Mouse (Mus musculus) embryonic stem cell, embryonic (primary cell): ENCODE data around the gene Jagn1.

ENCODE experiments used
- CTCF ChIA-PET, 4 experiments: fragments of 300-600 bp in 2 of 4; fragments of 350-600 bp in 2 of 4; sonication (Branson Sonifier 250); formaldehyde crosslinking; loops; one replicate each; lab custom pipeline; 2022; ENCODE audit warnings: inconsistent platforms in 2 of 4; lab: Charles Lee
- POLR2A ChIA-PET, 4 experiments: fragments of 300-600 bp in 2 of 4; fragments of 350-600 bp in 2 of 4; sonication (Branson Sonifier 250); formaldehyde crosslinking; loops; one replicate each; lab custom pipeline; 2022; ENCODE audit warnings: antibody characterized with exemption in 4 of 4, inconsistent platforms in 1 of 4; lab: Charles Lee

Gene Jagn1

GRCm38 (mm10) chr6:113424187-113424586 is 18.2 kb upstream of the Jagn1 start:
- POLR2A ChIA-PET = interaction anchor here in 2 of 4 experiments (0.9 to 1.6 kb wide), 7 partner anchors 14 to 57 kb away, joined by 3 to 4 read pairs (median 3); partner anchors contain the start of genes Jagn1 (in 1 of the 2) and Ttll3 (in 1 of the 2)
- CTCF ChIA-PET = interaction anchor here in 3 of 4 experiments (0.5 to 1.4 kb wide), 15 partner anchors 9 to 386 kb away, joined by 3 to 12 read pairs (median 4); partner anchors contain the start of genes Cidec (in 1 of the 3), Prrt3 (in 1 of the 3) and Ttll3 (in 1 of the 3)

- ChIA-PET POLR2A (interaction anchor here in 3 of 4 experiments (0.5 to 2.3 kb wide), 11 partner anchors 8 to 388 kb away, joined by 3 to 8 read pairs (median 5); partner anchors contain the start of genes Rpusd3 (in 1 of the 3) and Ttll3 (in 1 of the 3)), CTCF (interaction anchor here (0.5 to 1.6 kb wide), 28 partner anchors 8 to 294 kb away, joined by 3 to 12 read pairs (median 4); partner anchors contain the start of genes Rpusd3 (in 3 of the 4), Cidec (in 1 of the 4), Il17rc (in 1 of the 4) and Tatdn2 (in 1 of the 4))
Measured at GRCm38 (mm10) chr6:113426696-113427095, 15.7 kb upstream of the Jagn1 start.

GRCm38 (mm10) chr6:113427397-113427796 is 15.0 kb upstream of the Jagn1 start:
- POLR2A ChIA-PET = interaction anchor here in 3 of 4 experiments (0.5 to 2.3 kb wide), 16 partner anchors 8 to 389 kb away, joined by 3 to 8 read pairs (median 4); partner anchors contain the start of genes Rpusd3 (in 2 of the 3) and Ttll3 (in 1 of the 3)
- CTCF ChIA-PET = interaction anchor here (0.5 to 1.6 kb wide), 34 partner anchors 8 to 727 kb away, joined by 3 to 12 read pairs (median 4); partner anchors contain the start of genes Rpusd3 (in 3 of the 4), Jagn1 (in 2 of the 4), Cidec (in 1 of the 4) and Il17rc (in 1 of the 4)

- ChIA-PET CTCF (interaction anchor here (0.5 to 1.6 kb wide), 24 partner anchors 8 to 728 kb away, joined by 3 to 12 read pairs (median 4); partner anchors contain the start of genes Rpusd3 (in 3 of the 4), Jagn1 (in 2 of the 4), Cidec (in 1 of the 4) and Il17rc (in 1 of the 4)), POLR2A (interaction anchor here in 3 of 4 experiments (0.5 to 2.3 kb wide), 15 partner anchors 9 to 768 kb away, joined by 3 to 8 read pairs (median 4); partner anchors contain the start of gene Rpusd3 (in 2 of the 3))
Measured at GRCm38 (mm10) chr6:113428006-113428405, 14.4 kb upstream of the Jagn1 start.

GRCm38 (mm10) chr6:113429965-113430364 is 12.4 kb upstream of the Jagn1 start:
- CTCF ChIA-PET = interaction anchor here in 2 of 4 experiments (0.5 to 1.1 kb wide), 2 partner anchors 11 to 267 kb away, joined by 4 read pairs; partner anchors contain the start of gene Tatdn2 (in 1 of the 2)
- POLR2A ChIA-PET = interaction anchor here in 2 of 4 experiments (0.7 to 1.4 kb wide), 3 partner anchors 11 to 124 kb away, joined by 3 to 7 read pairs (median 3); partner anchors contain the start of genes Brpf1 (in 1 of the 2) and Rpusd3 (in 1 of the 2)

GRCm38 (mm10) chr6:113430846-113431245 is 11.5 kb upstream of the Jagn1 start:
- POLR2A ChIA-PET = interaction anchor here in 3 of 4 experiments (0.6 to 2.0 kb wide), 11 partner anchors 10 to 354 kb away, joined by 3 to 10 read pairs (median 3); partner anchors contain the start of genes Jagn1 (in 1 of the 3), Prrt3 (in 1 of the 3) and Rpusd3 (in 1 of the 3)
- CTCF ChIA-PET = interaction anchor here in 2 of 4 experiments (0.7 to 1.7 kb wide), 4 partner anchors 10 to 69 kb away, joined by 3 to 4 read pairs (median 4); no protein-coding TSS in a partner anchor

GRCm38 (mm10) chr6:113431801-113432200 is 10.6 kb upstream of the Jagn1 start:
- POLR2A ChIA-PET = interaction anchor here (0.6 to 2.7 kb wide), 12 partner anchors 11 to 180 kb away, joined by 3 to 10 read pairs (median 4); partner anchors contain the start of genes Jagn1 (in 1 of the 4), Prrt3 (in 1 of the 4) and Rpusd3 (in 1 of the 4)

GRCm38 (mm10) chr6:113433661-113434060 is 8.7 kb upstream of the Jagn1 start:
- ChIA-PET CTCF (interaction anchor here in 3 of 4 experiments (0.6 to 1.3 kb wide), 5 partner anchors 33 to 643 kb away, joined by 3 to 4 read pairs (median 3); no protein-coding TSS in a partner anchor), POLR2A (interaction anchor here in 2 of 4 experiments (0.7 to 2.8 kb wide), 9 partner anchors 8 to 69 kb away, joined by 3 to 9 read pairs (median 5); partner anchors contain the start of genes Jagn1 (in 2 of the 2), Rpusd3 (in 2 of the 2) and Prrt3 (in 1 of the 2))

More at GRCm38 (mm10) chr6:113431801-113432200, 10.6 kb upstream of the Jagn1 start:
- CTCF ChIA-PET = interaction anchor here in 1 of 4 experiments (1.7 kb wide), 1 partner anchor 9 kb away, joined by 4 read pairs; no protein-coding TSS in a partner anchor

- ChIA-PET POLR2A (interaction anchor here in 3 of 4 experiments (0.6 to 2.8 kb wide), 6 partner anchors 7 to 266 kb away, joined by 3 to 9 read pairs (median 3); partner anchors contain the start of gene Jagn1 (in 2 of the 3)), CTCF (interaction anchor here in 2 of 4 experiments (0.8 to 2.0 kb wide), 2 partner anchors 11 to 28 kb away, joined by 3 to 6 read pairs; no protein-coding TSS in a partner anchor)
Measured at GRCm38 (mm10) chr6:113434691-113435090, 7.7 kb upstream of the Jagn1 start.

GRCm38 (mm10) chr6:113435664-113436205 is 6.6 kb upstream of the Jagn1 start, which contains the start of gene Cidec:
TSS of gene Cidec (minus strand) at chr6:113435760.
- POLR2A ChIA-PET = interaction anchor here in 3 of 4 experiments (0.6 to 2.8 kb wide), 5 partner anchors 8 to 366 kb away, joined by 3 to 9 read pairs (median 6); partner anchors contain the start of gene Jagn1 (in 1 of the 3)

GRCm38 (mm10) chr6:113437135-113437534 is 5.2 kb upstream of the Jagn1 start:
- POLR2A ChIA-PET = interaction anchor here in 2 of 4 experiments (0.6 to 1.7 kb wide), 5 partner anchors 9 to 259 kb away, joined by 3 to 4 read pairs (median 3); partner anchors contain the start of gene Tatdn2 (in 1 of the 2)
- CTCF ChIA-PET = interaction anchor here in 1 of 4 experiments (1.2 to 1.9 kb wide), 2 partner anchors 10 to 57 kb away, joined by 5 read pairs; no protein-coding TSS in a partner anchor

More at GRCm38 (mm10) chr6:113435664-113436205, 6.6 kb upstream of the Jagn1 start, which contains the start of gene Cidec:
- CTCF ChIA-PET = interaction anchor here (0.6 to 2.0 kb wide), 7 partner anchors 8 to 59 kb away, joined by 3 to 12 read pairs (median 5); partner anchors contain the start of genes Il17rc (in 1 of the 4) and Rpusd3 (in 1 of the 4)

GRCm38 (mm10) chr6:113438721-113439430 is 3.5 kb upstream of the Jagn1 start:
- POLR2A ChIA-PET = interaction anchor here in 3 of 4 experiments (0.6 to 1.4 kb wide), 12 partner anchors 12 to 348 kb away, joined by 3 to 5 read pairs (median 3); partner anchors contain the start of gene Il17rc (in 1 of the 3)

GRCm38 (mm10) chr6:113440686-113441085 is 1.7 kb upstream of the Jagn1 start:
- POLR2A ChIA-PET = interaction anchor here in 3 of 4 experiments (0.7 to 3.4 kb wide), 15 partner anchors 10 to 256 kb away, joined by 3 to 19 read pairs (median 3); partner anchors contain the start of genes Il17rc (in 2 of the 3), Tatdn2 (in 2 of the 3), Brk1 (in 1 of the 3) and Emc3 (in 1 of the 3)
- CTCF ChIA-PET = interaction anchor here (0.6 to 2.9 kb wide), 30 partner anchors 9 to 740 kb away, joined by 3 to 23 read pairs (median 4); partner anchors contain the start of genes Rpusd3 (in 2 of the 4), Brk1 (in 1 of the 4), Camk1 (in 1 of the 4) and Fancd2os (in 1 of the 4)

More at GRCm38 (mm10) chr6:113438721-113439430, 3.5 kb upstream of the Jagn1 start:
- CTCF ChIA-PET = interaction anchor here (0.6 to 2.4 kb wide), 11 partner anchors 12 to 1896 kb away, joined by 3 to 10 read pairs (median 4); partner anchors contain the start of gene Rpusd3 (in 1 of the 4)

- ChIA-PET POLR2A (interaction anchor here in 3 of 4 experiments (0.6 to 3.4 kb wide), 19 partner anchors 7 to 256 kb away, joined by 3 to 19 read pairs (median 3); partner anchors contain the start of genes Il17rc (in 2 of the 3), Tatdn2 (in 2 of the 3), Brk1 (in 1 of the 3) and Creld1 (in 1 of the 3)), CTCF (interaction anchor here (0.5 to 2.9 kb wide), 42 partner anchors 10 to 741 kb away, joined by 3 to 23 read pairs (median 4); partner anchors contain the start of genes Il17rc (in 3 of the 4), Irak2 (in 2 of the 4), Rpusd3 (in 2 of the 4) and Brk1 (in 1 of the 4))
Measured at GRCm38 (mm10) chr6:113441147-113441680, 1.2 kb upstream of the Jagn1 start.

GRCm38 (mm10) chr6:113442087-113442441 is 305 bp upstream of the Jagn1 start:
- ChIA-PET POLR2A (interaction anchor here (0.6 to 3.4 kb wide), 43 partner anchors 8 to 366 kb away, joined by 3 to 19 read pairs (median 4); partner anchors contain the start of genes Creld1 (in 2 of the 4), Rpusd3 (in 2 of the 4), Tatdn2 (in 2 of the 4) and Brk1 (in 1 of the 4)), CTCF (interaction anchor here (0.6 to 2.9 kb wide), 10 partner anchors 14 to 133 kb away, joined by 3 to 23 read pairs (median 5); partner anchors contain the start of gene Il17rc (in 1 of the 4))
